Mouse (Mus musculus) embryonic fibroblast, embryonic 13.5 days (primary cell): ENCODE results near the gene 5830411N06Rik.

Experiments
- CTCF ChIP-seq: IDR thresholded peaks from 2 replicates; pipeline ENCODE4 v1.5.1; 2011; ENCODE audit warnings: mild to moderate bottlenecking, control low read depth, low read length, moderate library complexity, borderline replicate concordance; ENCODE audit not compliant: insufficient read depth
- POLR2A ChIP-seq: IDR thresholded peaks from 2 replicates; pipeline ENCODE4 v1.6.1; 2011; ENCODE audit warnings: low read depth, mild to moderate bottlenecking, control low read depth, low read length, moderate library complexity

DNA sequence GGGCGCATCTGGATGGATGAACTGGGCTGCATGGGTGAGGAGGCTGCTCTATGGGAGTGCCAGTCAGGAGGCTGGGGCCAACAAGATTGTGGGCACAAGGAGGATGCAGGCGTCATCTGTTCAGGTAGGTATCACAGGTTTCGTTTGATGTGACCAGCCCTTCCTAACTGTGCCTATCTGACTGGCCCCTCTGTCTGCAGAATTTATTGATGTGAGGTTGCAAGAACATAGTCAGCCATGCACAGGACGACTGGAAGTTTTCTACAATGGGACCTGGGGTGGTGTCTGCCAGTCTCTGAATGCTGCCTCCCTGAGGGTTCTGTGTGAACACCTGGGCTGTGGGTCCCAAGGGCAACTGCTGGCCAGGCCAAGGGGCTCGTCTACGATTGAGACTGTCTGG, 49.8 kb downstream of the 5830411N06Rik start:
- no peak for TF ChIP-seq CTCF
- TF ChIP-seq POLR2A, result no peak
